Mouse (Mus musculus): ENCODE data around the gene Tmprss7.

The Tmprss7 gene

GRCm38 (mm10) chr16:45693558-45693957 is at the start of gene Tmprss7:
Gene Tmprss7 (minus strand): TSS chr16:45693658.
- no peak for DNase-seq

GRCm38 (mm10) chr16:45742615-45743476 is 49.4 kb upstream of the Tmprss7 start, which contains the start of gene Abhd10:
Gene Abhd10 (minus strand): TSS chr16:45742955.
- DNase-seq: peak; percentile 92 to 96

GRCm38 (mm10) chr16:45737880-45738279 is 44.4 kb upstream of the Tmprss7 start:
- no peak for DNase-seq

- DNase-seq: no peak
Measured at GRCm38 (mm10) chr16:45736724-45737123, 43.3 kb upstream of the Tmprss7 start.

GRCm38 (mm10) chr16:45729163-45729562 is 35.7 kb upstream of the Tmprss7 start:
- DNase-seq: no peak

- no peak for DNase-seq
Measured at GRCm38 (mm10) chr16:45724742-45725102, 31.3 kb upstream of the Tmprss7 start.

- peak in 1 of 2 experiments; percentile 7 for DNase-seq
Measured at GRCm38 (mm10) chr16:45724061-45724741, 30.7 kb upstream of the Tmprss7 start, which contains the start of gene Tagln3. Gene Tagln3 (minus strand): TSS chr16:45724608.

GRCm38 (mm10) chr16:45723172-45723901 is 29.9 kb upstream of the Tmprss7 start:
- DNase-seq: no peak

GRCm38 (mm10) chr16:45722460-45722951 is 29.0 kb upstream of the Tmprss7 start:
- DNase-seq: no peak

GRCm38 (mm10) chr16:45720022-45720630 is 26.7 kb upstream of the Tmprss7 start:
- DNase-seq: no peak

- no peak for DNase-seq
Measured at GRCm38 (mm10) chr16:45718296-45718695, 24.8 kb upstream of the Tmprss7 start.

GRCm38 (mm10) chr16:45714489-45715150 is 21.2 kb upstream of the Tmprss7 start:
- DNase-seq: no peak

GRCm38 (mm10) chr16:45713878-45714277 is 20.4 kb upstream of the Tmprss7 start:
- DNase-seq: no peak

- no peak for DNase-seq
Measured at GRCm38 (mm10) chr16:45713261-45713660, 19.8 kb upstream of the Tmprss7 start.

- DNase-seq: no peak
Measured at GRCm38 (mm10) chr16:45711263-45711662, 17.8 kb upstream of the Tmprss7 start.

GRCm38 (mm10) chr16:45699301-45699700 is 5.8 kb upstream of the Tmprss7 start:
- no peak for DNase-seq

- no peak for DNase-seq
Measured at GRCm38 (mm10) chr16:45697996-45698395, 4.5 kb upstream of the Tmprss7 start.

GRCm38 (mm10) chr16:45695445-45696160 is 2.1 kb upstream of the Tmprss7 start:
- no peak for DNase-seq

GRCm38 (mm10) chr16:45692851-45693250 is 607 bp downstream of the Tmprss7 start:
- DNase-seq: no peak

GRCm38 (mm10) chr16:45690178-45690577 is 3.3 kb downstream of the Tmprss7 start:
- no peak for DNase-seq

- DNase-seq: no peak
Measured at GRCm38 (mm10) chr16:45686833-45687232, 6.6 kb downstream of the Tmprss7 start.

All from lung, adult 18-20 months (tissue).